Mouse (Mus musculus): ENCODE data around the gene Atcay.

Atcay gene

DNA sequence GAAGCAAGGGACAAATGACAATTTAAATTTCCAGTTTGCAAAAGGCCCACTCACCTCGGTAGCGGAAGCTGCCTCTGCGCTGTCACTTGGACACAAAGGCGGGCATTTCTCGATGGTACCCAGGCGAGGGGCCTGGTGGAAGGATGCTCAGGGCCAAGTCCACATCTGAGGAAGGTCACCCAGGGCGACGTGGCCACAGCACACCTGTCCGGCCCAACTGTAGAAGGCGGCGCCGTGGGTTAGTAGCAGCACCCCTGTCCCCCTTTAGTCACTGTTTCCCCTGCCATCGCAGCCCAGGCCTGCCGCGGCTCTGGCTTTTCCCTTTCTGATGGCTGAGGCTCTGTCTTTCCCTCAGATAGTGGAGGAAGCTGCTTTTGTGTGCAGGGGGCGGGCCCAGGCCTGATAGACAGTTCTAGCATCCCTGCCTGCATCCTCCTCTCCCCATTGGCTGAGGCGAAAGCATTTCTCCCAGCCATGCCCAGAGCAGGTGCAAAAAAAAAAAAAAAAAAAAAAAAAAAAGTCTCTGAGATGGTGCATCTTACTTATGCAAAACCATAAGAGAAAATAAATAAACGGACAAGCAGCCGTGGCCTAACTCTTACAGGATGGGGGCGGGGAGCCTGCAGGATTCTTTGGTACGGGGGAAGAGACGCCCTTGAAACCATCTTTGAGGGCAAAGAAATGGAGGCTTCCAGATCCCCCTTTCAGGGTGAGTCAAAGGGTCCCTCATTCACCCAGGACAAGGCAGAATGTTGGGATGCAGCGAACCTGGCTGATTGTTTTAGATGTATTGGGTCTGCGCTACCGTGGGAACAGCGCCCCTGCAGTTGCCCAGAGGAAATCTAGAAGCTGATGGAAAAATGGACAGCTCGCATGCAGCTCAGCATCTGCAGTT is at the start of gene Atcay:
Gene Atcay (minus strand): TSS at position 396 of the 895 bp plus-strand sequence.
- DNase-seq (ENCODE audit: extremely low spot score) = peak; percentile 34

DNA sequence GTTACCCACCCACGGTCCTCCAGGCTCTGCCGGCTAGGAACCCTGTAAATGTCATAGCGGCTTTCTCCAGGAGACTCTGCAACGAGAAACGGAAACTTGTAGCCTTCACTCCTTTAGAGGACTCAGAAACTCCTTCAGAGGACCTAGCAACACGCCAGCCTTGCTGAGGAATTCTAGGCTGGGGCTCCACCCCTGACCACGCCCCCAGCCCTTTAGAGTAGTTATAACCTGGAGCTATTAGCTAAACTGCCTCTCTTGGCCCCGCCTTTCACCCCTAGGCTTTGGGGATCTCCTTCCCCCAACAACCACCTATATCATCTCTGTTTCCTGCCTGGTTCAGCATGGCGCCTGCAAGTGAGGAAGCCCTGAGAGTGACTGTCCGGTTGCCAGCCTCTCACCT is 48.9 kb upstream of the Atcay start:
- DNase-seq (ENCODE audit: extremely low spot score) = no peak

- no peak for DNase-seq (ENCODE audit: extremely low spot score)
These were observed 47.0 kb upstream of the Atcay start for GRCm38 (mm10) chr10:81277676-81278075.

DNA sequence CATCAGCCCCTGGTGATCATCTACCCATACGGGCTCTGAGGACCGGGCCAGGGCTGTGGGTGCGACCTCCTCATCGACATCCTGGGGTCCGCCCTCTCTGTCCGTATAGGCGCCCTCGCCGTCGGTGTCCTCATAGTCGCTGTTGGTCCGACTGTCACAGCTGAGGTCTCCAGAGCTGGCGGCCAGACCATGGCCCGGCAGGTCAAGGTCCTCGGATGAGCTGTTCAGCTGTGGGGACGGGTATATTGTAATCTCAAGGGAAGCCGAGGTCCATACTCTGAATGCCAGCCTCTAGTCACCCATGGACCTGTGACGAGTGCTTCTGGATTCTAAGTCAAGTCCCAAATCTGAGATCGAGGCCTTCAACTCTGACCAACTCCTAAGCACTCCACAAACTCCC is 43.2 kb upstream of the Atcay start:
- DNase-seq (ENCODE audit: extremely low spot score) = no peak

DNA sequence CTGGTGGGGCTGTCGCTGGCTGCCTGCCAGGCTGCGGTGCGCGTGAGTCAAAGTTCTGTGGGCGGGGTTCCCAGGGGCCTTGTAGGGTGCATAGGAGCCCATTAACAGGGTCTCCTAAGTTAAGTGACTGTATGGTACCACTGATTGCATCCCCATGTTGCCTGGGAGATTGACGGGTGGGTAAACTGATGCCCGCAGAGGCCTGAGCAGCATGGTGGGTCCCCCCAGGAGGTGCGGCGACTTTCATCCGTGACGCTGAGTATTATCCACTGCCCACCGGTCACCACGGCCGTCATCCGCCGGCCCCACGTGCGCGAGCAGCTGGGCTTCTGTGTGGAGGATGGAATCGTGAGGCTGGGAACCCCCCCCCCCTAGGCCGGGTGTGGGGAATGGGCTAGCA is 41.7 kb upstream of the Atcay start:
- DNase-seq (ENCODE audit: extremely low spot score) = no peak

- DNase-seq (ENCODE audit: extremely low spot score) = no peak
These were observed 38.2 kb upstream of the Atcay start for GRCm38 (mm10) chr10:81268643-81269412.

DNA sequence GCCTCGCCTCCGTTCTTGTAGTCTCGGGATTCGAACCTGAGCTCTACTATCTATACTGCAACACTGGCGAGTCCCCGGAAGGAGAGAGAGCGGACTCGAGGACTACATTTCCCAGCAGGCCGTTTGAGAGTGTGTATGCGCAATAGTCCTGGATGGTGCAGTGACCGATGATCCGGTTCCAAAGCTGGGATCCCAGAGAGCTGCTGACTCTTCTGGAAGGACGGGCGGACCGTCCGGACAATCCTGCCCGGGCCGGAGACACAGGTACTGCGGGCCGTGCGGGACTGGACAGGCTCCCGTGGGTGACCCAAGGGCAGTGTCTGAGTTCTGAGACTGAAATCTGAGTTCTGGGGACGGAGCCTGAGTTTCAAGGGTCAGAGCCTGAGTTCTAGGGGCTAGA is 37.4 kb upstream of the Atcay start:
- DNase-seq (ENCODE audit: extremely low spot score) = peak; percentile 83

GRCm38 (mm10) chr10:81266211-81267105 is 35.8 kb upstream of the Atcay start, which contains the start of the genes Mrpl54 and Apba3:
Gene Mrpl54 (minus strand): TSS chr10:81266934.
Gene Apba3 (plus strand): TSS chr10:81266960.
- peak; percentile 95 for DNase-seq (ENCODE audit: extremely low spot score)

- DNase-seq (ENCODE audit: extremely low spot score) = no peak
These were observed 34.9 kb upstream of the Atcay start for GRCm38 (mm10) chr10:81265540-81265939.

DNA sequence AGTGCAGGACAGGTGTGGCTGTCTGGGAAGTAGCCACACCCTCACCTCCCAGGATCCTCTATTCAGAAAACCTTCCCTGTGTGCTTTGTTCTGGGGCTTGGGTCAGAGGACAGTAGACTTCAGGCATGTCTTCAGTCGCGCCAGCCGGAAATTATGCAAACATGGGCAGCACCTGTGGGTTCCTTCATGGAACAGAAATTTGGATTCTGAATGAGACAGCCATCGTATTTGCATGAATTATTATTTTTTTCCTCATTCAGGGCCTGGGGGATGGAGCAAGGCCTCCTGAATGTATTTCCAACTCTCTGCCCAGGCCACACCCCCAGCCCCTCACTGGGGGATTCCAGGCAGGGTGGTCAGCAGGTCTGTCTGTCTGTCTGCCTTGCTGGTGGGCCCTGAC is 30.4 kb upstream of the Atcay start:
- DNase-seq (ENCODE audit: extremely low spot score) = no peak

DNA sequence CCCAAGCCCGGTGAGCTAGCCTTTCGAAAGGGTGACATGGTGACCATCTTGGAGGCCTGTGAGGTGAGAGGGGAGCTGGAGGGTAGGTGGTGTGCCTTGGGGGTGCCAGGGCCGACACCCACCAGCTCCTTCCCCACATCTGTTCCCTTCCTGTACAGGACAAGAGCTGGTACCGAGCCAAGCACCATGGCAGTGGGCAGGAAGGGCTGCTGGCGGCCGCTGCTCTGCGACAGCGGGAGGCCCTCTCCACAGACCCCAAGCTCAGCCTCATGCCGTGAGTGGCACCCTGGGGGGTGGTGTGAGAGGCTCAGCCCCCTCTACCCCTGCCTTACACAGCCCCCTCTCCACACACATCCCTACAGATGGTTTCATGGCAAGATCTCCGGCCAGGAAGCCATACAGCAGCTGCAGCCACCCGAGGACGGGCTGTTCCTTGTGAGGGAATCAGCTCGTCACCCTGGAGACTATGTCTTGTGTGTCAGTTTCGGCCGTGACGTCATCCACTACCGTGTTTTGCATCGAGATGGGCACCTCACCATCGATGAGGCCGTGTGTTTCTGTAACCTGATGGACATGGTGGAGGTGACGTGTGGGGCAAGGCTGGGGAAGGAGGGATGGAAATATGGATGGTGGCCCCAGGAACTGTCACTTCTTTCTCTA is 28.7 kb upstream of the Atcay start:
- no peak for DNase-seq (ENCODE audit: extremely low spot score)

DNA sequence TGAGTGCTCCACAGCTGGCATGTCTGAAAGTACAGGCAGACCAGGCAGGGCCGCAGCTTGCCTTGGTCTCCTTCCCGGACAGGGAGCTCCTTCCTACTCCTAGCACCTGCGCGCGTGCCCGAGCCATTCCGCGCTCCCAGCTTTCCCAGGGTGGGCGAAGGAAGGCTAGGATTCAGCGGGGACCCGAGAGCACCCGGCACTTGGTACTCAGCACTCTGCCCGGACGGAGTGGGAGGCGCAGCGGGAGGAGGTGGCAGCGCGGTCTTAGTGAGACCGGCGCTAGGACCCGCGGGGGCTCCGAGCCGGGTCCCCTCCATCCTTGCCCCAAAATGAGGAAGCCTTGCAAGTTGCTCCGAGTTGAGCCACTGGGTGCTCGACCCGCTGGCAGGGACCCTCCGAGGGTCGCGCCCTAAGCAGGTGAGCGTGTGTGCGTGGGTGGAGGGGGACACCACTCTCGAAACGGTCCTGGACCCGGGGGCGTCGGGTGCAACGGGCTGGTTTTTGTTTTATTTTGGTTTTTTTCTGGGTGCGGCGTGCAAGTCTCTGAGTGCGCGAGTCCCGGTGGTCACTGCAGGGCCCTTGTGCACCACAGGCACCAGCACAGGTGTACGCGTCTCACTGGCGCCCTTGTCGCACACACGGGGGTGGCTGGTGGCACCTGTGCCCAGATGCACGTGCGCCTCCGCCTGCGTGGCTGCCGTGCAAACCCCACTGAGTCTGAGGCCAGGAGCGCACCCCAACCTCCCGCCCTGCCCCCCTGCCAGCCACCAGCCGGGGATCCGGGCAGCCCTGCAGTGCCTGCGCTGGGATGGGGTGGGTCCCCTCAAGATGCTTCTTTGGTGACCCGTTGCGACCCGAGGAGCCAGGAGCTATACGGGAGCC is 26.8 kb upstream of the Atcay start:
- no peak for DNase-seq (ENCODE audit: extremely low spot score)

DNA sequence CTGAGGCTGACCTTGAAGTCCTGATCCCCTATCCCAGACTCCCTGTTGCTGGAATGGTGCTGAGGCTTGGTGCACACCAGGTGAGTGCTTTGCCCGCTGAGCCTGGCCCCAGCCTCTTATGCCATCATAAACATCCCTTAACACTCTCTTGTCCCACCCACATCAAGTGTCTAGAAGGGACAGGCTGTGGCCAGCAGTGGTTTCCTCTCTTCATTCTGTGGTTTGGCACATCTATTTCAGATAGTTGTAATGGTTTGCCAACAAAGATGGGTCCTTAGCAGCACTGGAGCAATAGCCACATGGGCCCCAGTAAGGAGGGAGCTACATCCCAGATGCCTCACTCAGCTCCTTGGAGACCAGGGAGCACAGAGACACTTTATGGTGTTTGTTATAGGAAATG is 24.3 kb upstream of the Atcay start:
- DNase-seq (ENCODE audit: extremely low spot score) = no peak

DNA sequence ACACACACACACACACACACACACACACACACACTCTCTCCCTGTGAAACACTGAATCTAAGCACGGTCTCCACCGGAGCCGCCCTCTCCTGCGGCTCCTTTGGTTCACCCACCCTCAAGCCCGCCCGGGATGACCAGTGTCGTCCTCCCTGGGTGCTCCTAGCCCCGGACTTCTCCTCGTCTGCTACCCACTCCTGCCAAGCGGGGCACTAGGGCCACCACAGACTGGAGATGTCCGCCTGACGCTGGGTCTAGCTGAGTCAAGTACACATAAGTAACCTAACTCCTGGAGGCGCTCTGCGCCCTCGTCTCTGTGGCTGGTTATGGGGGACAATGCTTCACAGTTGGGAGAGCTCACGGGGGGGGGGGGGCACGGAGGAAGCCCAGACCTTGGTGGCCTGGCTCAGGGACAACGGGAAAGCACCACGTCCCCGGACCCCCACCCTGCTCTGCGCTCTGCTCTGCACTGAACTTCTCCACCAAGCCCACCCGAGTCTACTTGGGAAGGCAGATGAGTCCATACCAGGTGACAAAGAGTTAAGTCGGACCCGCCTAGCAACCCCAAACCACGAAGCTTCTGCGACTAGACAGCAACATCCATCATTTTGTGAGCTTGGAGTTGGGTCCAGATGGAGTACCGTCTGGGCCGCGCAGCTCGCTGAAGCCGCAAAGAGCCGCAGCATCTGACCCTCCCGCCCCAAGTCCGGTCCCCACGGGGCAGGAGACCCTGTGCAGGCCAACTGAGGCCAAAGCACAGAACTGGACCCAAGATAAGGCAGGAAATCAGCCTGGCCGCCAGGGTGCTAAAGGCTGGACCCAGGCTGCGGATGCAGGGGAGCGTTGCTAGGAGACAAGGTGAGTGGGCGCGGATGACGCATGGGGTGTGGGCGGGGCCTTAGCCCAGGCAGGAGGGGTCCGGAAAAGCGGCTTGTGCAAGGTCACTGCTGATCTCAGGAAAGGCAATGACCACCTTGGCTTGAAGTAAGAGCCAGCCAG is 22.1 kb upstream of the Atcay start, which contains the start of gene Matk:
Gene Matk (plus strand): TSS at position 512 of the 996 bp plus-strand sequence.
- DNase-seq (ENCODE audit: extremely low spot score) = peak; percentile 53

DNA sequence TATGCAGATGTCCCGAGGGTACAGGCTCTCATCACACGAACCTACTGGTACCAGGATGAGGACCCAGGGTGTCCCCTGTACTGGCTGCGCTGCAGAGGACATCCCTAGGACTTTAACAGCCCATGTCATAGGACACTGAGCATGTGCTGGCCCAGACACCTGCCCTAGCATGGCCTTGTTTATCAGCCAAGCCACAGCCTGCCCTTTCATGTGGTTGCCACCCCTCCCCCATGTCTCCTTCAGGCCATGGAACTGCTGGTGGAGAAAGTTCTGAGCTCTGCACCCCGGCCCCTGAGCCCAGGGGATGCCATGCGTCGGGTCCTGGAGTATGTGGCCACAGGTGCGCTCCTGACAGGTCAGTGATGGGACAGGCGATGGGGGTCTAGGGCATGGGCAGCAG is 18.8 kb upstream of the Atcay start:
- DNase-seq (ENCODE audit: extremely low spot score) = no peak

DNA sequence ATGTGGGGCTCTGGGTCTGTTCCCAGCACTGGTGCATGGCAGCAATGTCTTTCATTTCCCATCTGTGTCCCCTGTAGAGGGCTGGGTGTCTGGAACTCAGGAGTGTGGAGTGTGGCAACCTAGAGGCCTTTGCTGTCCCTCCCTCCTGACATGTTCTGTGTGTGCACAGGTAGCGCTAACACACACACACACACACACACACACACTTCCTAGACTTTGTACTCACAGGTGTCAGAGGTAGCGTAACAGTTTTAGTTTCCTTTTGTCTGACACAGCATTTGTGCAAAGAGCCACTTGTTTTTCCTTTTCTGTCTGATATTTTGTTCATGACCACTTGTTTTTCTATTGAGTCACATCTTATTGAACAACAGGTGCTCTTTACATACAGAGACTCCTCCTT is 17.2 kb upstream of the Atcay start:
- DNase-seq (ENCODE audit: extremely low spot score) = no peak

GRCm38 (mm10) chr10:81245166-81245565 is 14.5 kb upstream of the Atcay start:
- DNase-seq (ENCODE audit: extremely low spot score) = no peak

GRCm38 (mm10) chr10:81244595-81244994 is 14.0 kb upstream of the Atcay start:
- DNase-seq (ENCODE audit: extremely low spot score) = peak; percentile 83

DNA sequence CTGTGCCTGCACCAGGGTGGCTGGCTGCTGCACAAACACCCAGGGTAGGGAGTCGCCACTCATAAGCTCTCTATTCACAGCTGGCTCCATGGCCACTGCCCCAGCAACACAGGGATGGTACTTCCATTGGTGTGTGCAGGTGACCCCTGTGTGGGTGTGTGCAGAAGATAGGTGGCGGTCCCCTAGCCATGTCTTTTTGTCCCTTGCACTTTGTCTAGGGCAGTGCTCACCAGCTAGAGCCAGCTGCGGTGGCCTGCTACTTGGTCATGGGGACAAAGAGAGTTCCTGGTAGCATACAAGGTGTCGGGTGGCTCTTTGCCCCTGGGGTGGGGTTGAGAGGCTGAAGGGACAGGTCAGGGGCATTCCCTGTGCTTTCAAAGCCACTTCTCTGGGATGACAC is 13.5 kb upstream of the Atcay start:
- DNase-seq (ENCODE audit: extremely low spot score) = no peak

Measured in embryo, embryonic 9.5 days (tissue).